In genomic region chr3:106547924-106548539, GRCm38 (mm10) we compare ENCODE assay signal across 8 mouse cellular contexts. TPM values are rescaled to one million over a fixed set of nuclear protein-coding genes. Genes with fewer than 3 reads are reported as not detected.
DNase-seq lines count a peak whose midpoint lies in the region; ATAC-seq and TF ChIP-seq lines count a peak whose summit lies in the region.

No protein-coding gene starts in this region.

- no peaks in the 10 kb centered on the region for H3K9me3 ChIP-seq in forebrain, embryonic 11.5 days (ENCODE audit: control insufficient read depth, low read length)
- H3K9me3 ChIP-seq in hindbrain, embryonic 15.5 days, result no peaks in the 10 kb centered on the region
- H3K9me3 ChIP-seq in lung, embryonic 16.5 days (ENCODE audit: control insufficient read depth, low read length), result no peaks in the 10 kb centered on the region

- H3K4me3 ChIP-seq in forebrain, embryonic 11.5 days (ENCODE audit: low read depth, low read length), result peak overlapping the region; percentile 77
- H3K4me3 ChIP-seq in hindbrain, embryonic 15.5 days, result peak overlapping the region; percentile 76
- H3K4me3 ChIP-seq in lung, embryonic 16.5 days (ENCODE audit: low read length), result peak overlapping the region; percentile 87
- H3K4me3 ChIP-seq in small intestine, adult 2 months (ENCODE audit: low read depth, low read length), result peak overlapping the region; percentile 93

- peak; percentile 75 for DNase-seq in 416B (ENCODE audit: low read depth)
- DNase-seq in MN1 (ENCODE audit: low spot score), result peak; percentile 17
- no peak for DNase-seq in forebrain, embryonic 11.5 days (ENCODE audit: low spot score)
- no peak for DNase-seq in layer of hippocampus, postnatal 10 days (ENCODE audit: low spot score in 2 of 2)
- DNase-seq in left cerebral cortex, adult 11 months (ENCODE audit: low spot score), result no peak

- no peak for TF ChIP-seq CTCF in small intestine, adult 2 months (IDR thresholded peaks at IDR 0.05; ENCODE audit: extremely low read depth, insufficient read length, insufficient replicate concordance, low read depth, low read length)

- H3K4me1 ChIP-seq in forebrain, embryonic 11.5 days (replicated peaks; ENCODE audit: control insufficient read depth, insufficient read depth, low read length), result peaks cover 3% of the 10 kb centered on the region; the same call in 1 of the 2 replicates
- H3K4me1 ChIP-seq in hindbrain, embryonic 15.5 days (replicated peaks), result peaks cover 24% of the 10 kb centered on the region
- H3K4me1 ChIP-seq in lung, embryonic 16.5 days (replicated peaks; ENCODE audit: control insufficient read depth, insufficient read depth, low read length), result peaks cover 18% of the 10 kb centered on the region
- H3K4me1 ChIP-seq in small intestine, adult 2 months (ENCODE audit: control insufficient read depth, insufficient read depth, insufficient read length, low read length), result peaks cover 3% of the 10 kb centered on the region; the same call in 1 of the 2 replicates

- H3K27ac ChIP-seq in forebrain, embryonic 11.5 days (ENCODE audit: low read depth, low read length), result peak overlapping the region; percentile 90
- H3K27ac ChIP-seq in hindbrain, embryonic 15.5 days (replicated peaks), result peak overlapping the region; percentile 97
- peak overlapping the region; percentile 99 for H3K27ac ChIP-seq in lung, embryonic 16.5 days (ENCODE audit: low read length)
- peak overlapping the region; percentile 91 for H3K27ac ChIP-seq in small intestine, adult 2 months (ENCODE audit: insufficient read depth, low read depth, low read length)

- TF ChIP-seq POLR2A in small intestine, adult 2 months (IDR thresholded peaks at IDR 0.05; ENCODE audit: low read depth, low read length), result no peak

- peak; percentile 37 for ATAC-seq in forebrain, embryonic 11.5 days (replicated peaks; ENCODE audit: low FRiP score)
- peak; percentile 0 for ATAC-seq in hindbrain, embryonic 15.5 days (ENCODE audit: low FRiP score, low read depth)
- peak; percentile 56 for ATAC-seq in lung, embryonic 16.5 days (ENCODE audit: low read depth)

- WGBS in forebrain, embryonic 11.5 days, result under 1% methylated on average over 27 of the region's 27 CpGs
- WGBS in hindbrain, embryonic 15.5 days, result 0% methylated on average over 27 of the region's 27 CpGs
- under 1% methylated on average over 27 of the region's 27 CpGs for WGBS in lung, embryonic 16.5 days
- under 1% methylated on average over 27 of the region's 27 CpGs for WGBS in small intestine, adult 2 months

- peak overlapping the region; percentile 57 for H3K4me2 ChIP-seq in forebrain, embryonic 11.5 days (ENCODE audit: low read depth, low read length, severe bottlenecking)
- peak overlapping the region; percentile 55 for H3K4me2 ChIP-seq in hindbrain, embryonic 15.5 days
- peak overlapping the region; percentile 53 for H3K4me2 ChIP-seq in lung, embryonic 16.5 days (ENCODE audit: low read depth, low read length)

- H3K9ac ChIP-seq in forebrain, embryonic 11.5 days (ENCODE audit: low read length), result peak overlapping the region; percentile 92
- peak overlapping the region; percentile 82 for H3K9ac ChIP-seq in hindbrain, embryonic 15.5 days
- H3K9ac ChIP-seq in lung, embryonic 16.5 days (ENCODE audit: low read length), result peak overlapping the region; percentile 93

- no peaks in the 10 kb centered on the region for H3K27me3 ChIP-seq in forebrain, embryonic 11.5 days (ENCODE audit: control insufficient read depth, insufficient read depth, low read length)
- no peaks in the 10 kb centered on the region for H3K27me3 ChIP-seq in hindbrain, embryonic 15.5 days
- H3K27me3 ChIP-seq in lung, embryonic 16.5 days (ENCODE audit: control insufficient read depth, insufficient read depth, low read depth, low read length), result no peaks in the 10 kb centered on the region
- H3K27me3 ChIP-seq in small intestine, adult 2 months (ENCODE audit: control insufficient read depth, insufficient read depth, low read length), result no peaks in the 10 kb centered on the region

- H3K36me3 ChIP-seq in forebrain, embryonic 11.5 days (ENCODE audit: control insufficient read depth, insufficient read depth, low read length), result no peaks in the 10 kb centered on the region
- H3K36me3 ChIP-seq in hindbrain, embryonic 15.5 days, result no peaks in the 10 kb centered on the region
- H3K36me3 ChIP-seq in lung, embryonic 16.5 days (ENCODE audit: control insufficient read depth, insufficient read depth, low read length), result no peaks in the 10 kb centered on the region
- H3K36me3 ChIP-seq in small intestine, adult 2 months (ENCODE audit: control insufficient read depth, insufficient read depth, low read length), result 0 out of 2 replicates have a peak, but pooled peaks cover 2% of the 10 kb centered on the region

RNA-seq across cellular contexts. Expression of gene Cept1, which starts 0.4 kb away (rescaled TPM):
- polyA plus RNA-seq in forebrain, embryonic 11.5 days (2014; fragmentation: Nextera tagmentation; extraction: Ambion mirVana), result 39.9 and 40.6 TPM in 2 replicates
- 46.2 TPM in 2 replicates for polyA plus RNA-seq in hindbrain, embryonic 15.5 days (2015; fragmentation: Nextera tagmentation; extraction: Ambion mirVana)
- 69.2 and 74.8 TPM in 2 replicates for polyA plus RNA-seq in lung, embryonic 16.5 days (2015; fragmentation: Nextera tagmentation; extraction: Ambion mirVana)
- 3.9 and 13.2 TPM in 2 replicates for polyA plus RNA-seq in small intestine, adult 2 months (2012; rRNA removed)
- 10 to 100 TPM; 35.8 to 38.8 TPM for total RNA-seq in layer of hippocampus, postnatal 10 days (2021)

RNA-seq across cellular contexts. Expression of gene Dram2, which starts 0.4 kb away (rescaled TPM):
- polyA plus RNA-seq in forebrain, embryonic 11.5 days (2014; fragmentation: Nextera tagmentation; extraction: Ambion mirVana), result 38.7 and 38.9 TPM in 2 replicates
- polyA plus RNA-seq in hindbrain, embryonic 15.5 days (2015; fragmentation: Nextera tagmentation; extraction: Ambion mirVana), result 63.6 and 71.4 TPM in 2 replicates
- polyA plus RNA-seq in lung, embryonic 16.5 days (2015; fragmentation: Nextera tagmentation; extraction: Ambion mirVana), result 91.8 and 98.3 TPM in 2 replicates
- 12.9 and 21.5 TPM in 2 replicates for polyA plus RNA-seq in small intestine, adult 2 months (2012; rRNA removed)
- total RNA-seq in layer of hippocampus, postnatal 10 days (2021), result 10 to 100 TPM; 44.5 to 48.5 TPM

Comparison
In these comparisons a context has a peak if more than half of its experiments do, and no peak if none do; other contexts are left out.
1. DNase-seq: peak in 416B (single experiment) and MN1 (single experiment); none in forebrain, embryonic 11.5 days (single experiment), layer of hippocampus, postnatal 10 days (0 of 2) and left cerebral cortex, adult 11 months (single experiment).
2. ATAC-seq: peak in every context shown above with its lines; median percentile 56 in lung, embryonic 16.5 days; 37 in forebrain, embryonic 11.5 days; 0 in hindbrain, embryonic 15.5 days.
3. Peak in every context shown above with its lines, with median percentiles within 50 percentile points of each other: H3K27ac ChIP-seq, H3K4me2 ChIP-seq, H3K4me3 ChIP-seq and H3K9ac ChIP-seq.